Comparison of ENCODE assay signal across 8 mouse cellular contexts in genomic region chr5:24445428-24446080, GRCm38 (mm10). TPM values are rescaled to one million over a fixed set of nuclear protein-coding genes. Genes with fewer than 3 reads are reported as not detected.
A peak's percentile ranks its signal among the peaks of the same experiment; 100 is the strongest.
DNase-seq lines count a peak whose midpoint lies in the region; ATAC-seq and TF ChIP-seq lines count a peak whose summit lies in the region.

No protein-coding gene starts in this region.

- H3K9me3 ChIP-seq in megakaryocyte, embryonic 14.5 days: no peaks in the 10 kb centered on the region
- no peaks in the 10 kb centered on the region for H3K9me3 ChIP-seq in hindbrain, embryonic 15.5 days

- peak overlapping the region; percentile 92 for H3K4me2 ChIP-seq in hindbrain, embryonic 15.5 days
- H3K4me2 ChIP-seq in myocyte (ENCODE audit: low read depth): peak overlapping the region; percentile 89

- no peak for TF ChIP-seq POLR2A in myocyte (IDR thresholded peaks at IDR 0.05; ENCODE audit: insufficient read length, low read depth)

- no peak for ATAC-seq in megakaryocyte, adult 5-6 weeks (ENCODE audit: poor library complexity, severe bottlenecking)
- ATAC-seq in hindbrain, embryonic 15.5 days (ENCODE audit: low FRiP score, low read depth): peak; percentile 11; the same call in 1 of the 2 replicates

- H3K79me2 ChIP-seq in myocyte (ENCODE audit: control insufficient read depth, insufficient read depth): peaks cover 14% of the 10 kb centered on the region

- 60% methylated on average over 20 of the region's 20 CpGs for WGBS in hindbrain, embryonic 15.5 days

- peak; percentile 47 for DNase-seq in adrenal gland, postnatal 14 days
- DNase-seq in adrenal gland, adult 18-20 months (ENCODE audit: low spot score in 2 of 2): no peak
- DNase-seq in testis, postnatal 14 days (ENCODE audit: low spot score): no peak
- no peak for DNase-seq in spleen, adult 12 weeks (ENCODE audit: low spot score)

- no peaks in the 10 kb centered on the region for H3K27me3 ChIP-seq in megakaryocyte, embryonic 14.5 days (replicated peaks)
- H3K27me3 ChIP-seq in hindbrain, embryonic 15.5 days: no peaks in the 10 kb centered on the region
- H3K27me3 ChIP-seq in myocyte (ENCODE audit: control insufficient read depth, insufficient read depth, insufficient read length): no peaks in the 10 kb centered on the region

- H3ac ChIP-seq in myocyte (ENCODE audit: control insufficient read depth, insufficient read length): peak overlapping the region; percentile 90

- peak overlapping the region; percentile 20; the same call in 1 of the 2 replicates for H3K9ac ChIP-seq in hindbrain, embryonic 15.5 days

- peak overlapping the region; percentile 95 for H3K4me3 ChIP-seq in megakaryocyte, embryonic 14.5 days (replicated peaks)
- peak overlapping the region; percentile 93 for H3K4me3 ChIP-seq in hindbrain, embryonic 15.5 days
- peak overlapping the region; percentile 54 for H3K4me3 ChIP-seq in myocyte

- H3K36me3 ChIP-seq in megakaryocyte, embryonic 14.5 days (replicated peaks; ENCODE audit: low read length): peaks cover 40% of the 10 kb centered on the region
- H3K36me3 ChIP-seq in hindbrain, embryonic 15.5 days: peaks cover 13% of the 10 kb centered on the region; the same call in 1 of the 2 replicates
- H3K36me3 ChIP-seq in myocyte (ENCODE audit: control insufficient read depth, insufficient read depth): peaks cover 11% of the 10 kb centered on the region

- peaks cover 52% of the 10 kb centered on the region for H3K4me1 ChIP-seq in megakaryocyte, embryonic 14.5 days
- peaks cover 39% of the 10 kb centered on the region for H3K4me1 ChIP-seq in hindbrain, embryonic 15.5 days (replicated peaks)

- H3K27ac ChIP-seq in hindbrain, embryonic 15.5 days (replicated peaks): peak overlapping the region; percentile 96

TF ChIP-seq in myocyte, 11 proteins besides CTCF, POLR2A, EP300 and RAD21:
- TF ChIP-seq USF1 (IDR thresholded peaks at IDR 0.05; ENCODE audit: low read depth) (no peak), REST (IDR thresholded peaks at IDR 0.05; ENCODE audit: insufficient read depth, insufficient read length) (no peak), MYOD1 (IDR thresholded peaks at IDR 0.05; ENCODE audit: control insufficient read depth in 1 of 3, insufficient read length in 2 of 3, low read depth in 2 of 3) (no peak), SRF (IDR thresholded peaks at IDR 0.05; ENCODE audit: control insufficient read depth, insufficient read length, low read depth) (no peak), MAX (IDR thresholded peaks at IDR 0.05; ENCODE audit: low read depth) (no peak), TCF12 (IDR thresholded peaks at IDR 0.05; ENCODE audit: insufficient read depth, poor library complexity, severe bottlenecking) (no peak), POLR2AphosphoS2 (IDR thresholded peaks at IDR 0.05; ENCODE audit: insufficient read length, low read depth) (no peak), MYOG (IDR thresholded peaks at IDR 0.05; ENCODE audit: control insufficient read depth in 1 of 3, insufficient read depth in 1 of 3, insufficient read length in 2 of 3, low read depth in 2 of 3) (no peak)
TF ChIP-seq in myocyte: peak in this region for 0.

RNA-seq across cellular contexts. Expression of gene Fastk, which starts 0.5 kb away (rescaled TPM):
- total RNA-seq in adrenal gland, postnatal 14 days (2021): 113 and 122 TPM in 2 replicates
- total RNA-seq in adrenal gland, adult 18-20 months (2021): 100 to 1,000 TPM in 1 of 2 experiments, 10 to 100 TPM in 1; 94.6 to 117 TPM
- polyA plus RNA-seq in megakaryocyte, embryonic 14.5 days (2012; ENCODE audit: insufficient read depth, low replicate concordance): 216 and 275 TPM in 2 replicates
- total RNA-seq in megakaryocyte, adult 5-6 weeks (2015): 33.4 and 42.2 TPM in 2 replicates
- total RNA-seq in megakaryocyte, adult 5-6 weeks (2017): 21.7 and 22.3 TPM in 2 replicates
- polyA plus RNA-seq in hindbrain, embryonic 15.5 days (2015; fragmentation: Nextera tagmentation; extraction: Ambion mirVana): 96.8 and 113 TPM in 2 replicates
- 124 TPM for polyA plus RNA-seq in myocyte (2012; fragmentation: generic; extraction: Trizol)

RNA-seq across cellular contexts. Expression of gene Tmub1, which starts 2.1 kb away (rescaled TPM):
- total RNA-seq in adrenal gland, postnatal 14 days (2021): 8.6 and 10.6 TPM in 2 replicates
- total RNA-seq in adrenal gland, adult 18-20 months (2021): 10 to 100 TPM; 11.7 to 13.2 TPM
- 31.6 and 37.8 TPM in 2 replicates for polyA plus RNA-seq in megakaryocyte, embryonic 14.5 days (2012; ENCODE audit: insufficient read depth, low replicate concordance)
- 11.3 and 13.4 TPM in 2 replicates for total RNA-seq in megakaryocyte, adult 5-6 weeks (2015)
- 11.7 and 20.9 TPM in 2 replicates for total RNA-seq in megakaryocyte, adult 5-6 weeks (2017)
- 55.1 and 64.2 TPM in 2 replicates for polyA plus RNA-seq in hindbrain, embryonic 15.5 days (2015; fragmentation: Nextera tagmentation; extraction: Ambion mirVana)
- 14.2 TPM for polyA plus RNA-seq in myocyte (2012; fragmentation: generic; extraction: Trizol)

RNA-seq across cellular contexts. Expression of gene Agap3, which starts 6.4 kb away (rescaled TPM):
- 64.0 and 72.0 TPM in 2 replicates for total RNA-seq in adrenal gland, postnatal 14 days (2021)
- total RNA-seq in adrenal gland, adult 18-20 months (2021): 10 to 100 TPM; 79.5 to 94.0 TPM
- polyA plus RNA-seq in megakaryocyte, embryonic 14.5 days (2012; ENCODE audit: insufficient read depth, low replicate concordance): 117 and 284 TPM in 2 replicates
- 12.1 and 14.2 TPM in 2 replicates for total RNA-seq in megakaryocyte, adult 5-6 weeks (2015)
- total RNA-seq in megakaryocyte, adult 5-6 weeks (2017): 19.7 and 23.9 TPM in 2 replicates
- polyA plus RNA-seq in hindbrain, embryonic 15.5 days (2015; fragmentation: Nextera tagmentation; extraction: Ambion mirVana): 112 and 124 TPM in 2 replicates
- 119 TPM for polyA plus RNA-seq in myocyte (2012; fragmentation: generic; extraction: Trizol)

RNA-seq across cellular contexts. Expression of gene Slc4a2, which starts 21.9 kb away (rescaled TPM):
- total RNA-seq in adrenal gland, postnatal 14 days (2021): 57.6 and 60.5 TPM in 2 replicates
- total RNA-seq in adrenal gland, adult 18-20 months (2021): 10 to 100 TPM; 49.3 to 62.3 TPM
- 14.7 and 31.0 TPM in 2 replicates for polyA plus RNA-seq in megakaryocyte, embryonic 14.5 days (2012; ENCODE audit: insufficient read depth, low replicate concordance)
- total RNA-seq in megakaryocyte, adult 5-6 weeks (2015): 17.2 and 19.9 TPM in 2 replicates
- total RNA-seq in megakaryocyte, adult 5-6 weeks (2017): 34.2 and 40.0 TPM in 2 replicates
- 25.1 and 26.8 TPM in 2 replicates for polyA plus RNA-seq in hindbrain, embryonic 15.5 days (2015; fragmentation: Nextera tagmentation; extraction: Ambion mirVana)
- polyA plus RNA-seq in myocyte (2012; fragmentation: generic; extraction: Trizol): 96.4 TPM

RNA-seq across cellular contexts. Expression of gene Cdk5, which starts 22.2 kb away (rescaled TPM):
- total RNA-seq in adrenal gland, postnatal 14 days (2021): 38.5 and 38.7 TPM in 2 replicates
- 10 to 100 TPM; 42.4 to 47.5 TPM for total RNA-seq in adrenal gland, adult 18-20 months (2021)
- polyA plus RNA-seq in megakaryocyte, embryonic 14.5 days (2012; ENCODE audit: insufficient read depth, low replicate concordance): 6.0 and 14.5 TPM in 2 replicates
- total RNA-seq in megakaryocyte, adult 5-6 weeks (2015): 18.2 and 27.5 TPM in 2 replicates
- total RNA-seq in megakaryocyte, adult 5-6 weeks (2017): 16.9 and 18.2 TPM in 2 replicates
- 115 and 123 TPM in 2 replicates for polyA plus RNA-seq in hindbrain, embryonic 15.5 days (2015; fragmentation: Nextera tagmentation; extraction: Ambion mirVana)
- 30.0 TPM for polyA plus RNA-seq in myocyte (2012; fragmentation: generic; extraction: Trizol)
